Mouse (Mus musculus) limb, embryonic 10.5 days (tissue): ENCODE data around the gene Plekhm2. TPM values are rescaled to one million over a fixed set of nuclear protein-coding genes. Genes with fewer than 3 reads are reported as not detected.

Source experiments
- DNase-seq: peaks from one replicate; pipeline ENCODE4 v3.0.0-alpha.2; 2017; ENCODE audit warnings: low spot score
- H3K27ac ChIP-seq: fragments of 300-500 bp; sonication (generic); 2 replicates; pipeline ENCODE4 v1.5.1; 2016; ENCODE audit warnings: mild to moderate bottlenecking
- H3K27me3 ChIP-seq: fragments of 300-500 bp; sonication (generic); 2 replicates; pipeline ENCODE4 v1.6.1; 2016; ENCODE audit warnings: low read depth, mild to moderate bottlenecking; ENCODE audit not compliant: poor library complexity, severe bottlenecking
- H3K36me3 ChIP-seq: fragments of 300-500 bp; sonication (generic); 2 replicates; pipeline ENCODE4 v1.6.1; 2016; ENCODE audit warnings: mild to moderate bottlenecking, moderate library complexity
- H3K4me1 ChIP-seq: fragments of 300-500 bp; sonication (generic); 2 replicates; pipeline ENCODE4 v1.6.1; 2016
- H3K4me3 ChIP-seq: fragments of 300-500 bp; sonication (generic); 2 replicates; pipeline ENCODE4 v1.5.1; 2016; ENCODE audit warnings: mild to moderate bottlenecking, moderate library complexity
- H3K9me3 ChIP-seq: fragments of 300-500 bp; sonication (generic); replicated peaks from 2 replicates; pipeline ENCODE4 v1.6.1; 2016; ENCODE audit warnings: mild to moderate bottlenecking
- WGBS: fragments of 180-500 bp; shearing (Covaris S2); methylation state at CpG from one replicate; pipeline ENCODE4 v1.1.7; 2016; 5-methylcytosine and 5-hydroxymethylcytosine counted together
- polyA plus RNA-seq: library from polyadenylated mRNA; unstranded; fragments of >200 nt; fragmentation: Nextera tagmentation; extraction: Ambion mirVana; gene quantifications from 2 replicates; pipeline ENCODE4 v1.2.1, GENCODE M21; 2016

The Plekhm2 gene
- polyA plus RNA-seq, 1 experiment from 2014 or later: 5.6 TPM

DNA sequence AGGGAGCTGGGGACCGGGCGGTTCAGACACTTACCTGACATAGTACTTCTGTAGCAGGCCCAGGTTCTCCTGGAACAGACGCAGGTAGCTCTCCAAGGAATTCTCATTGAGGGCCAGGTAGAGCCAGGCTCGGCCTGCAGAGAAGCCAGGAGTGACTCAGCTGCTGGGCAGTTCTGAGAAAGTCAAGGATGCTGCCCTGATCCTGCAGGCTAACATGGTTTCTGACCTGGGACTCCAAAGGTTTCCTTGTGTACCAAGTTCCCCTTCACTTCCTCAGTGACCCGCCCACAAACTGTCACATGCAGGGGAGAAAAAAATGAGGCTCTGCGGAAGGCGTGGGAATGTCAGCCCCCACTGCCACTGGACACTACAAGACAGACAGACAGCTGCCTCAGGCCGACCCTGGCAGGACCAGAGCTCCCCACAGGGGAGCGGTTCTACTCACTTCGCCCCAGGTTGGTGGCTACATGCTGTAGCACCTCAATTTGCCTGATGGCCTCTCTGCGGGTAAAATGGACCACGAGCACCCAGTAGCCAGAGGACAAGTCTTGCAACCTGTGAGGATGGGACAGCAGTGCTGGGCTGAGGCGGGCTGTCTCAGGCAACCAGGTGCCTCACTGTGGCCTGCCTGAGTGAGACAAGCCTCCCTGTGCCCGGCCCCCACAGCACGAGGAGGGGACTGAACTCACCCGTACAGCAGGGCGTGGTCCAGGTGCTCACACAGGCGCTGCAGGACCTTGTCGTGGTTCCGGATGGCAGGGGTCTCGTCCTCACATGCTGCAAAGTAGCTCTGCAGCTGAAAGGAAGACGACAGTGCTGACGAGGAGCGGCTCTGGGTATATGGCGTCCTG, 22.5 kb downstream of the Plekhm2 start:
- Histone ChIP-seq H3K27ac (no peak overlapping the region), H3K9me3 (0 out of 2 replicates have a peak, but pooled peaks cover under 1% of the 10 kb centered on the region), H3K4me3 (no peak overlapping the region), H3K4me1 (peaks cover 4% of the 10 kb centered on the region), H3K36me3 (peaks cover 60% of the 10 kb centered on the region), H3K27me3 (no peaks in the 10 kb centered on the region)
- WGBS: 91% methylated on average over 25 of the region's 25 CpGs
- no peak for DNase-seq

DNA sequence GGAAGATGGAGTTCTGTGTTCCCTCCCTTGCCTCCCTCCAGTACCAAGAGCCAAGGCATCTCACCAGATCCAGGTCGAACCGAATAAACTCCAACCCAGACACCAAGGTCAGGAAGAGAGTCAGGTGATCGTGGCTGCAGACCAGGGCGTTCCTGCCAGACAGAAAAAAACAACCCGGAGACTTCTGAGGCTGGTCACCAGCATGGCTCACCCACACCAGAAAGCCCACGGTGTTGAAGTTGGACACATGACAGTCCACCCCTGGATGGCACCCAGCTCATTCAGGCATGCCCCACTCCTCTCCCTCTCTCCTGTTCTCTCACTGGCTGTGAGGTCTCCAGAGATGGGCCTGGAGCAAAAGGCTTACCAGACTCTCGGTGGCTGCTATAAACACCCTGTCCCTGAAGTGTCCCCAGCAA, 23.3 kb downstream of the Plekhm2 start:
- DNase-seq: no peak
- H3K4me1 ChIP-seq: peaks cover 12% of the 10 kb centered on the region
- H3K36me3 ChIP-seq: peaks cover 61% of the 10 kb centered on the region
- no peak overlapping the region for H3K4me3 ChIP-seq
- WGBS: 93% methylated on average over 7 of the region's 7 CpGs
- no peaks in the 10 kb centered on the region for H3K9me3 ChIP-seq
- H3K27ac ChIP-seq: no peak overlapping the region
- no peaks in the 10 kb centered on the region for H3K27me3 ChIP-seq

DNA sequence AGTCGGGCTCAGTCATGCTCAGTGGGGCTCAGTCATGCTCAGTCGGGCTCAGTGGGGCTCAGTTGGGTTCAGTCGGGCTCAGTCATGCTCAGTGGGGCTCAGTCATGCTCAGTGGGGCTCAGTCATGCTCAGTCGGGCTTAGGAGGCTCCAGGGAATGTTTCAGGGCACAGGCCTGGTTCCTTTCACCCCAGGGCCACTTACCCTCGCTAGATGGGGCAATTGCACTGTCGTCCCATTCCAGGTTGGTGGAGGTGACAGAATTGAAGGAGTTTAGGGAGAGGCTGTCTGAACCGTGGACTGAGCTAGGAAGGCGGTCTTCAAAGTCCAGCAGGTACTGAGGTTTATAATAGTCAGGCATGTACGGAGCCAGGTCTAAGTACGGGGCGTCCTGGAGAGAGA, 25.2 kb downstream of the Plekhm2 start:
- H3K36me3 ChIP-seq: peaks cover 70% of the 10 kb centered on the region

DNA sequence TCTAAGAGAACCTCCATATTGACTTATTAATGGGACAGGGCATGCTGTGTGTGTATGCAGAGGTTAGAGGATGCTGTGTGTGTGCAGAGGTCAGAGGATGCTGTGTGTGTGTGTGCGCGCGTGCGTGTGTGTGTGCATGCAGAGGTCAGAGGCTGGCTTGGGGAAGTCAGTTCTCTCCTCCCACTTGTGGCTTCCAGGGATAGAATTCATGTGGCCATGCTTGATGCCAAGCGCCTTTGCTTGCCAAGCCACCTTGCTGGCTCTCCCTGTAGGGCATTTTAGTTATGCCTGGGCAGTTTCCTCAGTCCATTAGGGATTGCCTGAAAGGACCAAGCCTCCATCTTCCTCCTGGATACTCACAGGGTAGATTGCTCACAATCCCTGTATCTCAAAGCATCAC, 28.0 kb downstream of the Plekhm2 start:
- Histone ChIP-seq H3K27ac (no peak overlapping the region; the same call in 1 of the 2 replicates), H3K27me3 (no peaks in the 10 kb centered on the region), H3K4me1 (peaks cover 21% of the 10 kb centered on the region), H3K9me3 (0 out of 2 replicates have a peak, but pooled peaks cover 3% of the 10 kb centered on the region), H3K4me3 (no peak overlapping the region), H3K36me3 (peaks cover 86% of the 10 kb centered on the region)
- 92% methylated on average over 5 of the region's 5 CpGs for WGBS
- no peak for DNase-seq

More for the DNA sequence above, 25.2 kb downstream of the Plekhm2 start:
- Histone ChIP-seq H3K4me1 (peaks cover 21% of the 10 kb centered on the region), H3K9me3 (no peaks in the 10 kb centered on the region), H3K27ac (no peak overlapping the region), H3K4me3 (no peak overlapping the region), H3K27me3 (no peaks in the 10 kb centered on the region)
- no peak for DNase-seq
- WGBS: 82% methylated on average over 11 of the region's 11 CpGs

DNA sequence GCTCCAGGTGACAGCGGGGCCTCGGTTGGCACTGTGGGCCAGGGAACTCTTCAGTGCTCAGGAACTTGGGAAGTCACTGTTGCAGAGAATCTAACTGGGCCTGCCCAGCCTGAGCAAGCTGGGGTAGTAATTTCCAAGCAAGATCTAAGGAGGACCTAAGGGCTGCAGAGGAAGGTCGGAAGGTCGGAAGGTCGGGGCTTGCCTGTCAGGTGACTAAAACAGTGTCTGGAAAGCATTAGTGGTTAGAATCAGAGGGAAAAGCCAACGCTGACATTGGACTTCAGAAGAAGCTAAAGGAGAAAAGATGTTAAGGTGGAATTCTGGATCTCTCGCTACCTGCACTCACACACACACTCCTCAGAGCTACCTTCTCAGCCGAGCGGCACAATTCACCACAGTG, 28.7 kb downstream of the Plekhm2 start:
- Histone ChIP-seq H3K4me1 (peaks cover 21% of the 10 kb centered on the region), H3K27ac (no peak overlapping the region), H3K9me3 (0 out of 2 replicates have a peak, but pooled peaks cover 3% of the 10 kb centered on the region), H3K36me3 (peaks cover 86% of the 10 kb centered on the region), H3K4me3 (no peak overlapping the region), H3K27me3 (no peaks in the 10 kb centered on the region)
- 48% methylated on average over 9 of the region's 9 CpGs for WGBS
- no peak for DNase-seq

DNA sequence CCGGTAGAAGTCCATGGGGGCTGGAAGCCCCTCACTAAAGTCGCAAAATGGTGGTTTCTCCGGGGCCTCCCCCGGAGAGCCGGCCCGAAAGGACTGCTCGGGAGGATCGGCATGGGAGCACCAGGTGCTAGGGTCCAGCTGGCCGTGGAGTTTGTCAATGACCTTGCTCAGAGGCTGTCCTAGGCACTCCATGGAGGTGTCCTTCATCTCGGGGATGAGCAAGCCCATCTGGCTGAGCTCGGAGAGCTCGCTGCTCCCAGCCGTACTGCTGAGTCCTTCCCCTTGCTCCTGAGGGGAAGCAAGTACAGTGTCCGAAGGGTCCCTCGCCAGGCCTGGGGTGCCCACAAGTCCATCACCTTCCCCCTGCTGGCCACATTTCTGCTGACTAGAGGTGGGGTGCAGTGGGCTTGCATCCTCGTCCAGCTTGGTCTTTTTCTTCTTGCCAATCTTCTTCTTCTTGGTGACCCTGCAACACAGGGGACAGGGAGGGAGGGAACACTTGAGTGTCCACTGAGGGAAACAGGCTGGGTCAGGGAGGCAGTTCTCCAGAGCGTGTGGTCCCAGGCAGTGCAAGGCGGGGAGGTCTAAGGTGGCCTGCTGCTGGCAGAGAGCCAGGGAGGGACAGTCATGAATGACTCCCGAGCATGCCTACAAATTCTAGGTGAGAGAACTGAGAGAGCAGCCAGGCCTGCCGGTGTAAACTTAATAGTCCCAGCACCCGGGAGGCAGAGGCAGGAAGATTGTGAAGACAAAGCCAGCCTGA, 32.4 kb downstream of the Plekhm2 start:
- no peak for DNase-seq
- no peak overlapping the region for H3K27ac ChIP-seq
- H3K4me1 ChIP-seq: peaks cover 19% of the 10 kb centered on the region
- H3K36me3 ChIP-seq: peaks cover 90% of the 10 kb centered on the region
- no peak overlapping the region for H3K4me3 ChIP-seq
- no peaks in the 10 kb centered on the region for H3K27me3 ChIP-seq
- H3K9me3 ChIP-seq: 0 out of 2 replicates have a peak, but pooled peaks cover 3% of the 10 kb centered on the region
- WGBS: 93% methylated on average over 21 of the region's 21 CpGs

DNA sequence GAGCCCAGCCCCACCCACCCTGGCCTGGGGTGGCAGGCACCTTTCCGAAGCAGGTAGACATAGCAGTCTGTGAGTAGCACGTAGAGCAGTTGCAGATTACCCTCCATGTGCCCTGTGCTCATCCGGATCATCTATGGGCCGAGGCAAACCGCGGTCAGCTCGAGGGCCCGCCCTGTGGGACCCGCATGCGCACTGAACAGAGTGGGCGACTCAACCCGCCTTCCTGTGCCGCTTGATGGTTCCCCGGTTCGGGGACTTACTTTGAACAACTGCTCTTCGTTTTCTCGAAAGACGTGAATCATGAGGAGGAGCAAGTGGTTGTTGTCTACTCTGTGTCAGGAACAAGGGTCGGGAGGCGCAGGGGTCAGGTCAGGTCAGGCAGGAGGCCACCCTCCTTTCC, 33.4 kb downstream of the Plekhm2 start:
- Histone ChIP-seq H3K27ac (no peak overlapping the region), H3K4me3 (no peak overlapping the region), H3K27me3 (no peaks in the 10 kb centered on the region), H3K36me3 (peaks cover 90% of the 10 kb centered on the region), H3K9me3 (0 out of 2 replicates have a peak, but pooled peaks cover 3% of the 10 kb centered on the region), H3K4me1 (peaks cover 8% of the 10 kb centered on the region)
- DNase-seq: no peak
- 93% methylated on average over 20 of the region's 20 CpGs for WGBS

DNA sequence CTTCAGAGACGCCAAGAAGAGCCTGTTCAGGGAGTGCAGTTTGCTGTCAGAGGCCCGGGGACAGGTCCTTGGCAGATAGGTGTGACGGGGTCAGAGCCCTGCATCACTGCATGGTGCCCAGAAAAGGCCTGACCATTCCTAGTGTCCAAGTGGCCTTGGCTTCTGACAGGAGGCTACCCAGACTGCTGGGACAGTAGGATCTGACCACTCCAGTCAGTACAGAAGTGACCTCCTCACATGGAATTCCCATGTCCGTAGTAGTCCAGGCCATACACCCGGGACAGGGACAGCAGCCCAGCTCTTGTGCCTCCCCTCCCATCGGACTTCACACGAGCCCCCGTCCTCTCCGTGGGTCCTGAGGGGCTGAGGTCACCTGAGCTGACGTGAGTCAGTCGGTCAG, 34.7 kb downstream of the Plekhm2 start:
- Histone ChIP-seq H3K4me3 (no peak overlapping the region), H3K27ac (no peak overlapping the region), H3K27me3 (no peaks in the 10 kb centered on the region), H3K9me3 (0 out of 2 replicates have a peak, but pooled peaks cover 3% of the 10 kb centered on the region), H3K36me3 (peaks cover 97% of the 10 kb centered on the region), H3K4me1 (0 out of 2 replicates have a peak, but pooled peaks cover 2% of the 10 kb centered on the region)
- no peak for DNase-seq
- 93% methylated on average over 11 of the region's 11 CpGs for WGBS

DNA sequence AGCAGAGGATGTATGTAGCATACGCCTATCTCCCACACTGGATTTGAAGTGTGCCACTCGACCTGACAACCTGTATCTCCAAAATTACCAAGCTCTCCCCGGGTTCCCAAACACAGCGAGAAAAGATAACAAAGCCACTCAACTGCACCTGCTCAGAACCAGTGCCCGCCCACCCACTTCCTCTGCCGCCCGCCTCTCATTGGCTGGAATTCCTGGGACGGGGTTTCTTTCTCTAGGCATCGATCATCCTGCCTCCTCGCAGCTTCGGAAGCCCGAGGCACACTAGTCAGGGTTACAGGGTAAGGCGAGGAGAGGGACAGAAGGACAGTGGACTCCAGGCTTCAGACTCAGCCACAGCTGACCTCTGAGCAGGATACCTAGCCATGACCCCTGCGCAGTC, 36.0 kb downstream of the Plekhm2 start:
- WGBS: 89% methylated on average over 14 of the region's 14 CpGs
- Histone ChIP-seq H3K4me1 (peaks cover 8% of the 10 kb centered on the region; the same call in 1 of the 2 replicates), H3K4me3 (no peak overlapping the region), H3K27ac (no peak overlapping the region), H3K36me3 (peaks cover 86% of the 10 kb centered on the region), H3K27me3 (no peaks in the 10 kb centered on the region), H3K9me3 (0 out of 2 replicates have a peak, but pooled peaks cover 3% of the 10 kb centered on the region)
- DNase-seq: no peak

DNA sequence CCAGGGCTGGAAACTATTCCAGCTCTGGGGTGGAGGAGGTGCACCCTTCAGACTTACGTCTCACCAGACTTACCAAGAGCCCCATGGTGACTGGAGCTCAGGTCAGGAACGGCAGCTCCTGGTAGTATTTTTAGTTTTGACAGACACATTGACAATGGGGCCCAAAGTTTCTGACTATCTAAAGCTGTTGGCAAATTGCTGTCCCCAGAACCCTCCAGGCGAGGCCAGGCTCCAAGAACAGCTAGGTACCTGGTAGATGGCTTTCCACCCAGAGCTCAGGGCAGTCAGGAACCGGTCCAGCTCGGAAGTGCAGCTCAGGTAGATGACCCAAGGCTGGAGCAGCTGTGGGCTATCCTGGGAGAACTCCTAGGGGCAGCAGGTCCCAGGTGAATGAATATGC, 37.2 kb downstream of the Plekhm2 start:
- H3K27ac ChIP-seq: no peak overlapping the region
- 92% methylated on average over 5 of the region's 5 CpGs for WGBS
- peaks cover 75% of the 10 kb centered on the region for H3K36me3 ChIP-seq
- H3K4me1 ChIP-seq: peaks cover 10% of the 10 kb centered on the region; the same call in 1 of the 2 replicates
- H3K27me3 ChIP-seq: no peaks in the 10 kb centered on the region
- no peak overlapping the region for H3K4me3 ChIP-seq
- H3K9me3 ChIP-seq: 0 out of 2 replicates have a peak, but pooled peaks cover 3% of the 10 kb centered on the region
- no peak for DNase-seq

DNA sequence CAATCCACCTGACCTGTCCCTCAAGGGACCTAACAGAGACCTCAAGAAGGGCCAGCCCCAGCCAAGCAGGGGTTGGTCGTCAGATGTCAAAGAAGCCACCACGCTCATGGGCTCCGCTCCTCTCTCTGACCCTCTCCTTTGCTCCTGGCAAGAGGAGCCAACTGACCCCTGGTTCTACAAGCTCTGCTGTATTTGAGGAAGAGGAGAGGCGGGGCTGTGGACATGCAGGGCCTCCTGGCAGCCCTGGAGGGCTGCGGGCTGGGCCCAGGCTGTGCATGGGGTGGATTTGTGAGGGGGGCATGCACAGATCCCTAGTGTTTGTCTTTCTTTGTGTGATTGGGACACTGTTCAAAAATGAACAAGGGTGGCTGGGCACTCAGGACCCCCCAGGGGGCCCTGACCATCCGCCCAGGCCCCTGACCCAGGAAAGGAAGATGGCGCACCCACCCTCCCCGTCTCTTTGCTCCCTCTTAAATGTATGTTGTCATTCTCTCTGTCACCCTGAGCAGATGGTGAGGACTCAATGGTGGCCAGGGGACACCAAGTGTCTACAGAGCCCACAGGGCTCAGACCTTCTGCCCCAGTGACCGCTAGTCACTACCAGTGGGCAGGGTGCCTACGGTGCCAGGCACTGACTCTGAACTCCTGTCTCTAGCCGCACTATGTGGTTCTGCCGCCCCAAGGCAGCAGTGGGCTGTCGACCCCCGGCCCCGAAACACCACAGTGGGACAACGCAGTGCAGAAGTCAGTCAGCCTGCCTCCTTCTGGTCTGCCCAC, 38.7 kb downstream of the Plekhm2 start:
- DNase-seq: no peak
- Histone ChIP-seq H3K36me3 (peaks cover 59% of the 10 kb centered on the region), H3K27me3 (no peaks in the 10 kb centered on the region), H3K27ac (no peak overlapping the region), H3K9me3 (no peaks in the 10 kb centered on the region), H3K4me3 (no peak overlapping the region), H3K4me1 (peaks cover 10% of the 10 kb centered on the region; the same call in 1 of the 2 replicates)
- WGBS: 89% methylated on average over 16 of the region's 16 CpGs

DNA sequence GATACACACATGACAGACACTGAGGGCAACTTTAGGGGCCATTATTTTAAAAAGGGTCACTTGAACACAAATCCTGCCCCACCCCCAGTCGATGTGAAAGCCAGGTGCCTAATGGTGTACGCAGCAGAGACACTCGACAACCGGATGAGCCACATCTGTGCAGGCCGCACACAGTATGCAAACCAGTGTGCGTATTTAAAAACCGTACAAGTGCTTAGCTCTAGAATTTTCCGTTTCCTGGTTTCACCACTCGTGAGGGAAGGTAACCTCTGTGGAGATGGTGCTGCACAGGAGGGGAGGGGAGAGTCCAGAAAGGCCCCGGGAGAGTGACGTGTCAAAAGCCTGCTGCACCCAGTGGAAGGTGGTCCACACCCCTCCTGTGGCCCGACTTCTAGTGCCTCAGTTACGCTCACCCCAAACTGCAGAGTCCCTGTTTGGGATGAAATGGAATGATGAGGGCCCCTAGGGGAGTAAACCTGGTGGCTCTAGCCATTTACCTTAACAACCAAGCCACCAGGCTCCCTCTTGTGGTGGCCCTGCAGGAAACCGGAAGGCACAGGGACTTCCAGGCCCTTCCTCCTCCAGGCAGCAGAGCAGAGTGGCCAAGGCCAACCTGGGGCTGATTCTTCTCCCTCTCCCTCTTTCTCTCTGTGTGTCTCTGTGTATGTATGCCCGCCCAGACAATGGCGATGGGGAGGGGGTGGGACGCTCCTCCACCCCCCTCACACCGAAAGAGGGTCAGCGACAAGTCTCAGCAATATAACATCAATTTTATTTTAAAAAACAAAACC, 39.5 kb downstream of the Plekhm2 start:
- WGBS: 74% methylated on average over 19 of the region's 19 CpGs
- H3K27ac ChIP-seq: no peak overlapping the region
- no peak for DNase-seq
- peaks cover 10% of the 10 kb centered on the region; the same call in 1 of the 2 replicates for H3K4me1 ChIP-seq
- H3K9me3 ChIP-seq: no peaks in the 10 kb centered on the region
- peaks cover 52% of the 10 kb centered on the region for H3K36me3 ChIP-seq
- no peak overlapping the region for H3K4me3 ChIP-seq
- H3K27me3 ChIP-seq: no peaks in the 10 kb centered on the region
